Mouse (Mus musculus): ENCODE measurements around the gene Pwwp2b.

DNA sequence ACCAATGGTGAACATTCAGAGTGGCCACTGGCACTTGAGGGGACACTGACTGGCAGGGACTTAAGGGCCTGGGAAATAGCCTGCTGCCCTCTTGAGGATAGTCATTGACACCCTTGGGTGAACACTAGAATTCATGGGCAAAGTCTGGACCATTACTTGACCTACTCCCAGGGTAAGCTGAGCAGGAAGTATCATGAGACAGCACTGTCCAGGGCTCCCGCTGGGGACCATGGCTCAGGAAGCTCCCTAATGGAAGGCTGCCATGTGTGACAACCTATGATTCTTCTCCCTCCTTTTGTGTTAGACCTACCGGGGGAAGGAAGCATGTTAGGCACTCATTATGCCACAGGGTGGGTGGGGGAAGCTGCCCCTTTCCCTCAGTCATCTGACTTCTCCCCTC, 58.8 kb downstream of the Pwwp2b start:
- TF ChIP-seq CTCF (IDR thresholded peaks at IDR 0.05; ENCODE audit: extremely low read depth, insufficient read depth, low read length): no peak
- TF ChIP-seq POLR2A (IDR thresholded peaks at IDR 0.05; ENCODE audit: extremely low read depth, insufficient read depth, low read length): no peak

Data from cortical plate, adult 2 months (tissue).